Mouse (Mus musculus) lung, adult 2 months (tissue): ENCODE results near the gene Capns2.

Experiments
- CTCF ChIP-seq: fragments of 200-500 bp; IDR thresholded peaks from 2 replicates; pipeline ENCODE4 v1.5.1; 2011; ENCODE audit warnings: mild to moderate bottlenecking, low read length, control low read depth; ENCODE audit not compliant: insufficient read depth
- POLR2A ChIP-seq: fragments of 200-500 bp; IDR thresholded peaks from 2 replicates; pipeline ENCODE4 v1.6.1; 2011; ENCODE audit warnings: low read depth, mild to moderate bottlenecking, control low read depth, low read length, borderline replicate concordance; ENCODE audit errors: extremely low read depth

DNA sequence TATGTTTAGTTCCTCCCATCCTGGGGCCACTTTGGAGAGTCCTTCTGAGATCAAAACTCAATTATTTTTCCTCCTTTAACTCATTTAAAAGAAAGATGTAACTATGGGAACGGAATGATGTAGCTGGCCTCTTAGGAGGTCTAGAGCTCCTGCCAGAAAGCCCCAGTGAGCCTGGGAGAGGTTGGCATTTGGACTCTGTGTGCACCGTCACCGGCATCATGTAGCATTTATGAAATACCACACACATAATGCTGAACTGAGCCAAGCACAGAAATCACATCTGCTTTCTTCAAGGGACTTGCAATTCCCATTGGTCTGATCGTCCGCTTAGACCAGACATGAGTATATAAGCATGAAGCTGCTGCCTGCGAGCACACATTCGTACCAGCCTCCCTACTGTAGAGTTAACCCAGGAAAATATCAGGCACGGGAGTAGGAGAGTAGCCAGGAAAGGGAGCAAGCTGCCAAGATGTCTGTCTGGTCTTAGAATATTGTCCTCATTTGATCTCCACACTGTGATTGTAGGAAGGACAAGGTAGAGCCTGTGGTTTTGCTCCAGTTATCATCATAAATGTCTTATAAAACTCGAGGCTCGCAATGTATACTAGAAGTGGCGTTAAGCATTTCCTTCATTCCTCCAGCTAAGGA, 2.4 kb downstream of the Capns2 start:
- TF ChIP-seq POLR2A = no peak
- no peak for TF ChIP-seq CTCF
